Comparison of ENCODE assay signal across 11 mouse cellular contexts in the genomic region with DNA sequence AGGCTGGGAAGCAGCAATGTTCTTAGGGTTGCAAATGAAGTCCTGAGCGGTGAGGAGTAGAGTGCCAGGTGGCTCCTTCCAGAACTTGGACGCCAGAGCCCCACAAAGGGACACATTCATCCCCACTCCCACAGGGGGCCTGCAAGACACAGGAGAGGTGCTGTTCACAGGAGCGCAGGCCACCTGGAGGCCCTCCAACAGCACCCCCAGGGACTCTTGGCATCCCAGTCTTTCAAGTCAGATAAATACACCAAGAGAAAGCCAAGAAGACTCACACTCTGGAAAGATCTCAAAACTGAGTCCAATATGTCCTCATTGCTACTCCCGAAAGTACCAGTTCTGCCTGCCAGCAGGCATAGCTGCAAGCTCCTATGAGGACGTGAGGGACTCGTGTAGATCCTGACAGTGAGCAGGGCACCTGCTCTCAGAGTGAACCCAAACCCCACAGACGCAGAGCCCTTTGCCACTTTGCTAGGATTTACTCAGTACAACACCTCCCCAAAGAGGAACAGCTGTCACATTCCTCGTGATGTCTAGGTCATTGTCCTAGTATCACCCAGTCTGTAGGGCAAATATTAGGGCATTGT.
DNase-seq lines count a peak whose midpoint lies in the region; ATAC-seq lines count a peak whose summit lies in the region.
"Had no signal": no experiment of that assay in that cellular context is flagged by ENCODE, and none has a peak within 500 bp of the region (broad histone marks: within the 10 kb centered on the region; RNA-seq: fewer than 3 reads in every experiment).

No protein-coding gene starts in this region.

- intact Hi-C loops in left cerebral cortex, postnatal 4 days (cut with DNase I): no loop called here
- intact Hi-C loops in heart, postnatal 36 days (cut with DNase I): no loop called here

- peak; percentile 18 for DNase-seq in cerebellum, adult 11-12 months
- DNase-seq in cerebellum, postnatal 4 days (ENCODE audit: low spot score in 2 of 2): no peak
- DNase-seq in left cerebral cortex, postnatal 4 days: peak; percentile 38
- DNase-seq in left cerebral cortex, adult 18-20 months (ENCODE audit: low spot score in 2 of 2): no peak
- peak; percentile 25 to 51 for DNase-seq in cerebellum, postnatal 25 days
- peak; percentile 39 to 47 for DNase-seq in heart, postnatal 36 days
- no peak for DNase-seq in thymus, postnatal 4 days
- DNase-seq: B cell, adult 2 months; kidney, adult 11 months; thymus, adult 18-20 months had no signal

- no peak for ATAC-seq in activated CD4-positive, CD25-positive, alpha-beta regulatory T cell, adult 4 months

Comparison
In these comparisons a context has a peak if more than half of its experiments do, and no peak if none do; other contexts are left out.
1. DNase-seq: peak in cerebellum, adult 11-12 months (single experiment), left cerebral cortex, postnatal 4 days (single experiment), cerebellum, postnatal 25 days (2 of 2) and heart, postnatal 36 days (2 of 2); none in cerebellum, postnatal 4 days (0 of 2), left cerebral cortex, adult 18-20 months (0 of 2) and thymus, postnatal 4 days (single experiment).